Mouse (Mus musculus) testis, adult 10 weeks (tissue): ENCODE results near the gene Sec14l1. TPM values are rescaled to one million over a fixed set of nuclear protein-coding genes. Genes with fewer than 3 reads are reported as not detected.

Experiments used
- polyA plus RNA-seq: library from polyadenylated mRNA; stranded (reverse); fragments of 350-450 nt; fragmentation: Illumina TruSeq; extraction: RNeasy Lipid Tissue Mini Kit (QIAGEN cat#74804); gene quantifications from one replicate; pipeline ENCODE4 v1.2.3, GENCODE M21; 2014; ENCODE audit warnings: low read depth, low replicate concordance

Gene Sec14l1
- 56.1 TPM for polyA plus RNA-seq

DNA sequence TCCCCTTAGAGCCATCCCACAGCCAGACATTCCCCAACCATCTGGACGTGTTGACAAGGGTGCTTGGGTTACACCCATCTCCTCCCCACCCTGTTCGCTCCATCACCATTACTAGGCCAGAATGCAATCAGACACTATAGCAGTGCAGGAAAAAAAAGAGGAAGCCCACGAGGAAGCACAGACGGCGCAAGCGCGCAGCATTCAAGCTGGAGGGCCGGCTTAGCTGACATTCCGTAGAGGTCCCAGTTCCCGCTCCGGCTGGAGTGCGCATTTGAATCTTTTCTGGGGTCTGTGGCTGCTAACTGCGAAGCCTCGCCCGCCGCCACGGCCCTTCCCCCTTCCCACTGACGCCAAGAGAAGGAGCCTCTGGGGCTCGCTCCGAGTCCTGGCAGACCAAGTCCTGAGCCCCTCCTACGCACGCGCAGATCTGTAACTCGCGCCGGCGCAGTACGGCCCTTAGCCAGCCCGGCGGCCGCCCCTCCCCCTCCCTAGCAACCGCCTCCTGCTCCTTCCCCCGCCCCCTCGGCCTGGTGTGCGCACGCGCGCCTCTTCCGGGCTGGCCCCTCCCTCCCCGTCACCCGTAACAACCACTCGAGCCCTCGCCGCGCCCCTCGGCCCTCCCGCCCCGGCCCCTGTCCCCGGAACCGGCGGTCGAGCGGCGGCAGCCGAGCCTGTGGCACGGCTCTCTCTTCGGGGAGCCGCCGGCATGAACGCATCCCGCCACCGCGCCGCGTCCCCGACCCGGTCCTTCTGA is at the start of gene Sec14l1:
Gene Sec14l1, plus strand, starts transcription at position 577 of the 754 bp plus-strand sequence.

GRCm38 (mm10) chr11:117199282-117200175 is 84.6 kb downstream of the Sec14l1 start, which contains the start of gene Sept9:
Gene Sept9, plus strand, starts transcription at chr11:117199661.

Other genes starting within 250 kb of the Sec14l1 start
- gene Mgat5b, start 196.3 kb upstream of the Sec14l1 start, polyA plus RNA-seq, result not detected
- gene Sept9, start 84.5 kb downstream of the Sec14l1 start, polyA plus RNA-seq, result 6.4 TPM